Mouse (Mus musculus): ENCODE measurements at regions not wholly inside any gene's neighbourhood (a gene's known extent, or its start where the extent isn't known, plus 50 kb on each side); places are given as distances from the start of the nearest gene placed in this dataset.

DNA sequence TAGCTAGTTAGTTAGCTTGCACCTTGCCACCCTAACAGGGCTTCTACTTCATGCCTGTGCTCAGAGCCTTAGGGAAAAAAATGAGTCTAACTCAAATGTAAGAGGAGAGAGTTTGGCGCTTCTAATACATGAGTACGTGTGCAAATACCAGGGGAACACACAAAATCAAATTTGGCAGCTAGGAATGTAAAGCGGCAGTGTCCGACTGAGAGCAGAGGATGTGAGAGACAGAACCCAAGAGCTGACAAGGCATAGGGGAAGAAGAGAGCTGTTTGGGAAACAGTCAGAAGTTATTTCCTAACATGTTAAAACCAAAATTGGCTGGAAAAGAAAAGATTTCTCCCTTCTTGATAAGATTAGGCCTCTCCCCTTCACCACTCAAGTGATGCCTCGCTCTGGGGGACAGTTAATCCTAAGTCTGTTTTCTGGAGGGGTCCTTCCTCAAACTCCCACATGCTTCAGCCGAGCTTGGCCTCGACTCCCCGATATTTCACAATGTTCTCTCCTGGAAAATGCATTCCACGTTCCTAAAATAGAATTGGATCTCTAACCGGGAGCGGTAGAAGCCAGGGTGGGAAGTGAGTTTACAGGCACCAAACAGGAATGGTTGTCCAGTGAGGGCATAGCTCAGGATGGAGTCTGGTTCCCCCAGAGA is 229.1 kb downstream of the Maf start:
- no peak for TF ChIP-seq EP300 (IDR thresholded peaks at IDR 0.05; ENCODE audit: low read depth in 1 of 2, low read length in 2 of 2)
- TF ChIP-seq ZC3H11A (IDR thresholded peaks at IDR 0.05; ENCODE audit: low read depth, low read length) = no peak
- TF ChIP-seq CTCF (IDR thresholded peaks at IDR 0.05 in 2 of 3, conservative IDR thresholded peaks at IDR 0.05 in 1 of 3; ENCODE audit: control insufficient read depth in 1 of 3, insufficient read depth in 1 of 3, low read depth in 2 of 3, low read length in 3 of 3, poor library complexity in 1 of 3, severe bottlenecking in 1 of 3) = no peak
- TF ChIP-seq TAL1 (IDR thresholded peaks at IDR 0.05; ENCODE audit: low read length) = no peak
- no peak for TF ChIP-seq MAFK (IDR thresholded peaks at IDR 0.05; ENCODE audit: borderline replicate concordance, low read depth, low read length)
- TF ChIP-seq POLR2A (IDR thresholded peaks at IDR 0.05; ENCODE audit: control insufficient read depth in 1 of 2, insufficient read depth in 1 of 2, low read depth in 1 of 2, low read length in 2 of 2, poor library complexity in 1 of 2) = no peak
- TF ChIP-seq CHD1 (IDR thresholded peaks at IDR 0.05; ENCODE audit: low read depth, low read length) = no peak
- no peak for TF ChIP-seq KAT2A (conservative IDR thresholded peaks at IDR 0.05; ENCODE audit: low read depth, low read length)
- TF ChIP-seq HCFC1 (IDR thresholded peaks at IDR 0.05; ENCODE audit: low read depth, low read length) = no peak
- no peak for TF ChIP-seq MEF2A (IDR thresholded peaks at IDR 0.05; ENCODE audit: extremely low read depth, insufficient replicate concordance, low read depth, low read length, poor library complexity, severe bottlenecking)

Measured in MEL (cell line).